Mouse (Mus musculus) heart, embryonic 14.5 days (tissue): Measurements from ENCODE around the gene Erv3. TPM values are rescaled to one million over a fixed set of nuclear protein-coding genes. Genes with fewer than 3 reads are reported as not detected.
A peak's percentile ranks its signal among the peaks of the same experiment; 100 is the strongest.

Experiments
- ATAC-seq: fragments of 200-750 bp; cut with Nextera tagmentation; 2 replicates; pipeline ENCODE4 v1.8.0; 2017; ENCODE audit warnings: low read depth, moderate TSS enrichment; ENCODE audit not compliant: insufficient number of reproducible peaks, insufficient read depth, low FRiP score
- H3K27ac ChIP-seq, 2 experiments: fragments of 200-500 bp in 1 of 2; fragments of 300-500 bp in 1 of 2; sonication (generic) in 1 of 2; replicated peaks in 1 of 2; 2 replicates each; pipeline ENCODE4 v1.5.1; 2012 to 2014; ENCODE audit warnings: low read depth in 2 of 2, low read length in 2 of 2, control low read depth in 1 of 2, mild to moderate bottlenecking in 1 of 2, mixed read lengths in 1 of 2; ENCODE audit not compliant: control insufficient read depth in 1 of 2, insufficient read depth in 1 of 2
- H3K27me3 ChIP-seq: fragments of 300-500 bp; sonication (generic); 2 replicates; pipeline ENCODE4 v1.6.1; 2014; ENCODE audit warnings: mild to moderate bottlenecking, low read length, control low read depth; ENCODE audit not compliant: control insufficient read depth, insufficient read depth
- H3K36me3 ChIP-seq: fragments of 300-500 bp; sonication (generic); 2 replicates; pipeline ENCODE4 v1.6.1; 2014; ENCODE audit warnings: mild to moderate bottlenecking, control low read depth, low read length, mixed read lengths; ENCODE audit not compliant: control insufficient read depth, insufficient read depth
- H3K4me1 ChIP-seq, 2 experiments: fragments of 200-500 bp in 1 of 2; fragments of 300-500 bp in 1 of 2; sonication (generic) in 1 of 2; 2 replicates each; pipeline ENCODE4 v1.6.1; 2012 to 2014; ENCODE audit warnings: low read length in 2 of 2, control low read depth in 1 of 2, mixed read lengths in 1 of 2; ENCODE audit not compliant: control insufficient read depth in 2 of 2, insufficient read depth in 2 of 2
- H3K4me2 ChIP-seq: fragments of 300-500 bp; sonication (generic); 2 replicates; pipeline ENCODE4 v1.6.1; 2014; ENCODE audit warnings: mild to moderate bottlenecking, low read length
- H3K4me3 ChIP-seq, 2 experiments: fragments of 200-500 bp in 1 of 2; fragments of 300-500 bp in 1 of 2; sonication (generic) in 1 of 2; 2 replicates each; pipeline ENCODE4 v1.5.1; 2012 to 2014; ENCODE audit warnings: low read length in 2 of 2, mild to moderate bottlenecking in 2 of 2, control low read depth in 1 of 2, low read depth in 1 of 2, moderate library complexity in 1 of 2; ENCODE audit not compliant: control insufficient read depth in 1 of 2, insufficient read depth in 1 of 2
- H3K9ac ChIP-seq: fragments of 300-500 bp; sonication (generic); 2 replicates; pipeline ENCODE4 v1.6.1; 2014; ENCODE audit warnings: mild to moderate bottlenecking, low read length
- H3K9me3 ChIP-seq: fragments of 300-500 bp; sonication (generic); 2 replicates; pipeline ENCODE4 v1.6.1; 2016; ENCODE audit warnings: low read length, control low read depth; ENCODE audit not compliant: control insufficient read depth
- WGBS: fragments of 180-500 bp; shearing (Covaris S2); extraction: QIAGEN DNeasy Blood & Tissue Kit; methylation state at CpG from one replicate; pipeline ENCODE4 v1.1.7; 2014; 5-methylcytosine and 5-hydroxymethylcytosine counted together
- polyA plus RNA-seq: library from polyadenylated mRNA; unstranded; fragments of >200 nt; fragmentation: Nextera tagmentation; extraction: Ambion mirVana; gene quantifications from 2 replicates; pipeline ENCODE4 v1.2.1, GENCODE M21; 2014

The Erv3 gene
- polyA plus RNA-seq, 1 experiment from 2014 or later = not detected

- no peak overlapping the region for H3K4me3 ChIP-seq
- peak overlapping the region; percentile 94 to 96 for H3K27ac ChIP-seq
- WGBS = 3% methylated on average over 8 of the region's 8 CpGs
- H3K9me3 ChIP-seq = no peaks in the 10 kb centered on the region
- no peaks in the 10 kb centered on the region for H3K36me3 ChIP-seq
- peak overlapping the region; percentile 46 for H3K9ac ChIP-seq
- peaks cover 21 to 24% of the 10 kb centered on the region in 2 experiments for H3K4me1 ChIP-seq
- peak; percentile 87 for ATAC-seq
- H3K27me3 ChIP-seq = no peaks in the 10 kb centered on the region
- peak overlapping the region; percentile 35 for H3K4me2 ChIP-seq
Measured at GRCm38 (mm10) chr2:131902867-131903266, 43.3 kb upstream of the Erv3 start.

- Histone ChIP-seq H3K27ac (peak overlapping the region; percentile 94 to 96), H3K9ac (no peak overlapping the region), H3K36me3 (no peaks in the 10 kb centered on the region), H3K9me3 (no peaks in the 10 kb centered on the region), H3K4me3 (no peak overlapping the region), H3K4me2 (no peak overlapping the region), H3K4me1 (peaks cover 21 to 24% of the 10 kb centered on the region in 2 experiments), H3K27me3 (no peaks in the 10 kb centered on the region)
- 23% methylated on average over 3 of the region's 3 CpGs for WGBS
- ATAC-seq = no peak
Measured at GRCm38 (mm10) chr2:131902423-131902822, 42.9 kb upstream of the Erv3 start.

- H3K9ac ChIP-seq = no peak overlapping the region
- no peaks in the 10 kb centered on the region for H3K36me3 ChIP-seq
- no peaks in the 10 kb centered on the region for H3K9me3 ChIP-seq
- WGBS = 90% methylated on average over 12 of the region's 12 CpGs
- H3K27ac ChIP-seq = no peak overlapping the region
- ATAC-seq = no peak
- no peak overlapping the region for H3K4me3 ChIP-seq
- H3K4me2 ChIP-seq = no peak overlapping the region
- H3K27me3 ChIP-seq = no peaks in the 10 kb centered on the region
- H3K4me1 ChIP-seq = peaks cover 2 to 4% of the 10 kb centered on the region in 2 experiments; a peak in 2 of 4 replicates
Measured at GRCm38 (mm10) chr2:131897336-131898109, 38.0 kb upstream of the Erv3 start.

GRCm38 (mm10) chr2:131896011-131896410 lies 36.5 kb upstream of the Erv3 start:
- H3K4me3 ChIP-seq = no peak overlapping the region
- H3K4me1 ChIP-seq = peaks cover 4 to 7% of the 10 kb centered on the region in 2 experiments
- H3K9me3 ChIP-seq = no peaks in the 10 kb centered on the region
- no peak for ATAC-seq
- no peak overlapping the region for H3K9ac ChIP-seq
- no peak overlapping the region for H3K4me2 ChIP-seq
- WGBS = 89% methylated on average over 4 of the region's 4 CpGs
- no peaks in the 10 kb centered on the region for H3K36me3 ChIP-seq
- no peaks in the 10 kb centered on the region for H3K27me3 ChIP-seq
- H3K27ac ChIP-seq = no peak overlapping the region

- Histone ChIP-seq H3K4me1 (peaks cover 8% of the 10 kb centered on the region in 2 experiments), H3K4me3 (no peak overlapping the region), H3K9ac (no peak overlapping the region), H3K9me3 (no peaks in the 10 kb centered on the region), H3K4me2 (no peak overlapping the region), H3K27me3 (no peaks in the 10 kb centered on the region), H3K27ac (no peak overlapping the region), H3K36me3 (no peaks in the 10 kb centered on the region)
- no peak for ATAC-seq
- WGBS = 39% methylated on average over 2 of the region's 2 CpGs
Measured at GRCm38 (mm10) chr2:131895106-131895505, 35.6 kb upstream of the Erv3 start.

- no peaks in the 10 kb centered on the region for H3K36me3 ChIP-seq
- no peak for ATAC-seq
- no peaks in the 10 kb centered on the region for H3K9me3 ChIP-seq
- H3K4me1 ChIP-seq = peaks cover 11 to 16% of the 10 kb centered on the region in 2 experiments
- 59% methylated on average over 5 of the region's 5 CpGs for WGBS
- H3K4me2 ChIP-seq = no peak overlapping the region
- H3K27ac ChIP-seq = 0 out of 4 replicates have a peak overlapping the region, but pooled peaks of 1 of the 2 experiments have one; percentile 1
- no peaks in the 10 kb centered on the region for H3K27me3 ChIP-seq
- no peak overlapping the region for H3K4me3 ChIP-seq
- H3K9ac ChIP-seq = no peak overlapping the region
Measured at GRCm38 (mm10) chr2:131892534-131892933, 33.0 kb upstream of the Erv3 start.

GRCm38 (mm10) chr2:131888233-131888632 lies 28.7 kb upstream of the Erv3 start:
- no peak for ATAC-seq
- H3K27me3 ChIP-seq = no peaks in the 10 kb centered on the region
- WGBS = 75% methylated on average over 7 of the region's 7 CpGs
- H3K4me3 ChIP-seq = no peak overlapping the region
- H3K4me1 ChIP-seq = peaks cover 14 to 19% of the 10 kb centered on the region in 2 experiments
- H3K9me3 ChIP-seq = no peaks in the 10 kb centered on the region
- H3K9ac ChIP-seq = no peak overlapping the region
- H3K4me2 ChIP-seq = no peak overlapping the region
- no peak overlapping the region for H3K27ac ChIP-seq
- H3K36me3 ChIP-seq = no peaks in the 10 kb centered on the region
